Mouse (Mus musculus) pancreas, adult 10 weeks (tissue): ENCODE measurements around the gene Syngr1. TPM values are rescaled to one million over a fixed set of nuclear protein-coding genes. Genes with fewer than 3 reads are reported as not detected.

Source experiments
- polyA plus RNA-seq: library from polyadenylated mRNA; stranded (reverse); fragments of 350-450 nt; fragmentation: Illumina TruSeq; extraction: RNeasy Lipid Tissue Mini Kit (QIAGEN cat#74804); gene quantifications from one replicate; pipeline ENCODE4 v1.2.3, GENCODE M21; 2015; ENCODE audit warnings: low read depth, low replicate concordance; ENCODE audit not compliant: insufficient read depth

Gene Syngr1
- 4.1 TPM for polyA plus RNA-seq

DNA sequence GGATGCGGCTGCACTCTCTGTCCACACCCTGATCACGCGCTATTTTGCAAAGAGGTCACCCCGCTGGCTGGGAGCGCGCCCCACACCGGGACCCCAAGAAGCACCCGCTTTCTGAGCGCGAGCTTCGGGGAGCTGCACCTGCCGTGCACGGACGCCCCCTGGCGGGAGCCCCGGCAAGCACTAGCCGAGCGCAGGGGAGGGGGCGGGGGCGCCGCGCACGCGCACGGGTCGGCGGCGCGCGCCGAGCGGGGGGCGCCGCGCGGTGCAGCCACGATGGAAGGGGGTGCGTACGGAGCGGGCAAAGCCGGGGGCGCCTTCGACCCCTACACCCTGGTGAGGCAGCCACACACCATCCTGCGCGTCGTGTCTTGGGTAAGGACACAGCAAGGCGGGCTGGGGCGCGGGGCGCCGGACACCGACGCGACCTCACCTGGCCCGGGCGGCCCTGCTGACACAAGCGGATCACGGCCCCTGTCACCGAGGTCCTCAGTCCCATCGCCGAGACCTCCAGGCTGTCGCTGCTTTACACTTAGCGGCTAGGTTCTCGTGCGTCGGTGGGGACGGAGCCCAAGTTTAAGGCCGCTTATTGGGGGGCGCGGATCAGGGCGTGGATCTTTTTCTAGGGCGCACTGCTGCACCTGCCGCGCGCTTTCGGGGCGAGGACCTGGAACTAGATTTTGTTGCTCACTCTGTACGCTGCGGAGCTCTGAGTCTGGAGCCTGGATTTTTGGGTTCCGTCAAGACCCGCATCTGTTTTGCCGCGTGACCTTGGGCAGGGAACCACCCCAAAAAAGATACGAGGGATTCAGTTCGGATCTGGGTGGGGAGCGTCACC is at the start of gene Syngr1, which contains the start of gene Rpl3:
TSS of gene Syngr1 (plus strand) at position 214 of the 835 bp plus-strand sequence.
TSS of gene Rpl3 (minus strand) at position 748 of the 835 bp plus-strand sequence.

DNA sequence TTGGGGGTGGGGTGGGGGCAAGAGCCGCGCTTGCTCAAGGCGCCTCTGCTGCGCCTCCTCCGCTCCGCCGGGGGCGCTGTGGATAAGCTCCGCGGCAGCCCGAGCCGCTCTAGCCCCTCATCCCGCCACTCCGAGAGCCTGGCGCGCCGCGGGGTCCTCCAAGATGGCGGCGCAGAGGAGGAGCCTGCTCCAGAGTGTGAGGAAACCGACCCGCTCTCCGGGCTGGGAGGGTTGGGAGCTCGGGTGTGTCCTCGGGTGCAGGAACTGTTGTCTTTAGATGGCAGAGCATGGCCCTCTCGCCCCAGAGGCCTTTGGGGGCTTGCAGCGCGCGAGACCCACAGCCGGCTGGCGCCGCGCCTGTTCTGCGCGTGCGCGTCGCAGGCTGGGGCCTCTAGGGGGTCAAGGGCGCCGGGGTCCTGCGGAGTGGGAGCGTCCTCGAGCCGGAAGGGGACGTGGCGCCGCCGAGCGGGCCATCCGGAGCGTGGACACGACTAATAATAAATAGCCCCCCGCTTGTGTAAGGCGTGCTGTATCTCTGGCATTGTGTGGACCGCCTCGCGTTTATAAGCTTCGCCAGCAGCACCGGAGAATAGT is 42.0 kb downstream of the Syngr1 start, which contains the start of gene Tab1:
TSS of gene Tab1 (plus strand) at position 135 of the 594 bp plus-strand sequence.

Other genes starting within 250 kb of the Syngr1 start
- gene Apobec3, start 199.7 kb upstream of the Syngr1 start, polyA plus RNA-seq, result 8.8 TPM
- 12.8 TPM for gene Cbx7, start 120.2 kb upstream of the Syngr1 start, polyA plus RNA-seq
- gene Pdgfb, start 76.4 kb upstream of the Syngr1 start, polyA plus RNA-seq, result 17.0 TPM
- gene Rpl3, start 534 bp downstream of the Syngr1 start, polyA plus RNA-seq, result 312 TPM
- 5.2 TPM for gene Tab1, start 41.8 kb downstream of the Syngr1 start, polyA plus RNA-seq
- gene Mgat3, start 82.4 kb downstream of the Syngr1 start, polyA plus RNA-seq, result 2.8 TPM
- gene Mief1, start 142.7 kb downstream of the Syngr1 start, polyA plus RNA-seq, result 4.0 TPM
- not detected for gene AC140267.1, start 144.5 kb downstream of the Syngr1 start, polyA plus RNA-seq
- 91.7 TPM for gene Atf4, start 163.8 kb downstream of the Syngr1 start, polyA plus RNA-seq
- 9.9 TPM for gene Rps19bp1, start 173.0 kb downstream of the Syngr1 start, polyA plus RNA-seq
- 0.18 TPM for gene Cacna1i, start 195.9 kb downstream of the Syngr1 start, polyA plus RNA-seq